Mouse (Mus musculus) brown adipose tissue, adult 24 weeks (tissue): ENCODE data around the gene Ccdc15. TPM values are rescaled to one million over a fixed set of nuclear protein-coding genes. Genes with fewer than 3 reads are reported as not detected.

Source experiments
- H3K27ac ChIP-seq: fragments of 200-500 bp; replicated peaks from 2 replicates; pipeline ENCODE4 v1.5.1; 2012; ENCODE audit warnings: low read depth, mild to moderate bottlenecking, low read length
- H3K4me1 ChIP-seq: fragments of 200-500 bp; 2 replicates; pipeline ENCODE4 v1.6.1; 2012; ENCODE audit warnings: low read length, mixed read lengths; ENCODE audit not compliant: control insufficient read depth, insufficient read depth, insufficient read length
- H3K4me3 ChIP-seq: fragments of 200-500 bp; 2 replicates; pipeline ENCODE4 v1.5.1; 2012; ENCODE audit warnings: low read depth, mild to moderate bottlenecking, low read length, moderate library complexity; ENCODE audit not compliant: insufficient read depth
- polyA plus RNA-seq: library from polyadenylated mRNA; stranded (reverse); fragments of >200 nt; gene quantifications from 2 replicates; pipeline ENCODE4 v1.2.4, GENCODE M21; 2012; ENCODE audit not compliant: missing spikeins, insufficient read depth, insufficient read length

Gene Ccdc15
- polyA plus RNA-seq, result 1.4 and 1.5 TPM in 2 replicates

- Histone ChIP-seq H3K27ac (peak within 1 kb of the TSS; percentile 95), H3K4me3 (peak within 1 kb of the TSS; percentile 84), H3K4me1 (no peaks in the 10 kb centered on the region)
Observed at GRCm38 (mm10) chr9:37347988-37348642, at the start of gene Ccdc15. Gene Ccdc15, minus strand, starts transcription at chr9:37348432.

GRCm38 (mm10) chr9:37393482-37394131, 45.4 kb upstream of the Ccdc15 start:
- H3K4me1 ChIP-seq, result no peaks in the 10 kb centered on the region
- no peak overlapping the region for H3K4me3 ChIP-seq
- H3K27ac ChIP-seq, result no peak overlapping the region

GRCm38 (mm10) chr9:37392071-37392470, 43.8 kb upstream of the Ccdc15 start:
- Histone ChIP-seq H3K4me1 (no peaks in the 10 kb centered on the region), H3K4me3 (no peak overlapping the region), H3K27ac (no peak overlapping the region)

GRCm38 (mm10) chr9:37390891-37391290, 42.7 kb upstream of the Ccdc15 start:
- H3K4me3 ChIP-seq, result no peak overlapping the region
- no peak overlapping the region for H3K27ac ChIP-seq
- H3K4me1 ChIP-seq, result no peaks in the 10 kb centered on the region

GRCm38 (mm10) chr9:37384284-37385182, 36.3 kb upstream of the Ccdc15 start:
- Histone ChIP-seq H3K4me3 (peak overlapping the region; percentile 54), H3K27ac (peak overlapping the region; percentile 23; the same call in 1 of the 2 replicates), H3K4me1 (no peaks in the 10 kb centered on the region)

GRCm38 (mm10) chr9:37383161-37383560, 34.9 kb upstream of the Ccdc15 start:
- Histone ChIP-seq H3K4me3 (no peak overlapping the region), H3K27ac (no peak overlapping the region), H3K4me1 (no peaks in the 10 kb centered on the region)

- Histone ChIP-seq H3K4me3 (no peak overlapping the region), H3K4me1 (peaks cover 3% of the 10 kb centered on the region; the same call in 1 of the 2 replicates), H3K27ac (no peak overlapping the region)
Observed at GRCm38 (mm10) chr9:37375718-37376117, 27.5 kb upstream of the Ccdc15 start.

- no peak overlapping the region for H3K27ac ChIP-seq
- H3K4me1 ChIP-seq, result peaks cover 5% of the 10 kb centered on the region; the same call in 1 of the 2 replicates
- H3K4me3 ChIP-seq, result no peak overlapping the region
Observed at GRCm38 (mm10) chr9:37371232-37371801, 23.1 kb upstream of the Ccdc15 start.

GRCm38 (mm10) chr9:37368860-37369259, 20.6 kb upstream of the Ccdc15 start:
- Histone ChIP-seq H3K4me3 (peak overlapping the region; percentile 28; the same call in 1 of the 2 replicates), H3K27ac (peak overlapping the region; percentile 100), H3K4me1 (peaks cover 2% of the 10 kb centered on the region; the same call in 1 of the 2 replicates)

- Histone ChIP-seq H3K4me1 (peaks cover 2% of the 10 kb centered on the region; the same call in 1 of the 2 replicates), H3K27ac (peak overlapping the region; percentile 100), H3K4me3 (peak overlapping the region; percentile 28; the same call in 1 of the 2 replicates)
Observed at GRCm38 (mm10) chr9:37368081-37368830, 20.0 kb upstream of the Ccdc15 start.

- peak within 1 kb of the TSS; percentile 23 for H3K27ac ChIP-seq
- H3K4me1 ChIP-seq, result peaks cover 2% of the 10 kb centered on the region; the same call in 1 of the 2 replicates
- no peak within 1 kb of the TSS for H3K4me3 ChIP-seq
Observed at GRCm38 (mm10) chr9:37367301-37368080, 19.3 kb upstream of the Ccdc15 start, which contains the start of gene Hepacam. Gene Hepacam, plus strand, starts transcription at chr9:37367351.

- H3K4me3 ChIP-seq, result no peak overlapping the region
- H3K27ac ChIP-seq, result no peak overlapping the region
- H3K4me1 ChIP-seq, result peaks cover 2% of the 10 kb centered on the region; the same call in 1 of the 2 replicates
Observed at GRCm38 (mm10) chr9:37365706-37366105, 17.5 kb upstream of the Ccdc15 start.

- Histone ChIP-seq H3K4me3 (no peak overlapping the region), H3K4me1 (peaks cover 2% of the 10 kb centered on the region; the same call in 1 of the 2 replicates), H3K27ac (no peak overlapping the region)
Observed at GRCm38 (mm10) chr9:37364392-37364791, 16.2 kb upstream of the Ccdc15 start.
